Mouse (Mus musculus): Measurements from ENCODE around the gene Glmp.
"Not testable (repeated sequence)": the region's sequence is repeated elsewhere in the genome, so short reads cannot be mapped to it uniquely, and the experiment has no call there.

The Glmp gene

DNA sequence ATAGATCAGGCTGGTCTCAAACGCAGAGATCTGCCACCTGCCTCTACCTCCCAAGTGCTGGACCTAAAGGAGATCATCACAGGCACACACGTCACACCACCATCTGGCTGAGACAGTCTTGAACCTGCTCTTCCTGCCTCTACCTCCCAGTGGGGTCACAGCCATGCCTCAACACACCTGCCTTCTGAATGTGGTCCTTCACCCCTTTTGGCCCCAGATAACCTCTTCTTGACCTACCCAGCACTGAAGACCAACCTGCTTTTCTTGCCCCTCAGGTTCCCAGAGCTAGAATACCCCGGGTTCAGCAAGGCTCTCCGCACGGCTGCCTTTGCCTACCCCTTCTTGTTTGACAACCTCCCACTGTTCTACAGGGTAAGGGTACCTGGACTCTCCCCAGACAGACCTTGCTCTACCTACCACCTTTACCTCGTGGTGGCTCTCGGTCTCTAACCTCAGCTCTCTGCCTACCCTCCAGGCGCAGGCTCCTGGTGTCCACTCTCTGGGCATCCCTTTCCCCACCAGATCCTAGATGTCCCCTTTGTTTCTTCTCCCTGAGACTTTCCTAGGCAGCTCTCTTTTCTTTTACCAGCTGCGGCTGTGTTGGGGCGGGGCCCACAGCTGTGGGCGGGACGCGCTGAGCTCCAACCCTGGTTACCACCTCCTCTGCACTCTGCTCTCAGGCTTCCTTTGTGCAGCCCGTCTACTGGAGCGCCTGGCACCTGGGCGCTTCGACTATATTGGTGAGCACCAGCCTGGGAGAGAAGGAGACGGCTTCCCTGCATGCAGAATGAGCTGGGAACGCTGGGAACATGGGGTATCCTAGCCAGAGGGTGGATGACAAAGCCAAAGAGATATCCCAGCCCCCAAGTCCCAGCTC is 51.2 kb downstream of the Glmp start:
- DNase-seq (ENCODE audit: low spot score in 2 of 2): not testable (repeated sequence)

DNA sequence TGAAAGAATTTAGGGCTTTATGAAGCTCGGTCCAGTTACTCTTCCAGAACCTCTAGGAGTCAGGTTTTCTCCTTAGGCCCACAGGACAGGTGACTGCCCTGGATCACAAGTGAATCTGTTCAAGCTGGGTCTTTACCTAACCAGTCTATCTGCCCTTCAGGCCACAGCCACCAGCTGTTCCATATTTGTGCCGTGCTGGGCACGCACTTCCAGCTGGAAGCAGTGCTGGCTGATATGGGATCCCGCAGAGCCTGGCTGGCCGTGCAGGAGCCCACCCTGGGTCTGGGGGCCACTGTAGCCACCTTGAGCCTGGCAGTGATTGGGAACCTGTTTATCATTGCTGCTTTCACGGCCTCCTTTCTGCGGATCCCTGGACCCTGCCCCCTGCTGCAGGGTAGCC is 51.8 kb downstream of the Glmp start:
- DNase-seq (ENCODE audit: low spot score in 2 of 2): not testable (repeated sequence)

DNA sequence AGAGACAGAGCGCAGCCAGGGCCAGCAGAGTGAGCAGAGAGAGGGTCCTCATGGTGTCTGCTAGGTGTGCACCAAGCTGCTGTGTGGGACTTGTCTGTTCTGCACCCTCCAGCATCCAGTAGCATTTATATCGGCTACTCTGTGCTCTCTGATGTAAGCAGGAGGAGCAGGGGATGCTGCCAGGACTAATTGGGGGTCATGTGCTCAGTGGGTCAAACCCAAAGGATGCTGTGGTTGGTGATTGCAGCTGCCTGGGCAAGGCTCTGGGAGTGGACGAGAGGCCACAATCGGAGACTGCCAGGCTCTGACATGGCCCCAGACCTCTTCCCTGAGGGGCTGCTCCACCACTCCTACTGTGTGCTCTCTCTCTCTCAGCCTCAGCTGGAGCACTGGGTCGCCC is 53.8 kb downstream of the Glmp start, which contains the start of gene Bglap2:
Gene Bglap2 (minus strand): TSS at position 101 of the 400 bp plus-strand sequence.
- not testable (repeated sequence) for DNase-seq (ENCODE audit: low spot score in 2 of 2)
